In genomic region chr9:14092996-14093442, GRCm38 (mm10) we compare ENCODE assay signal across 10 mouse cellular contexts.
DNase-seq lines count a peak whose midpoint lies in the region; ATAC-seq and TF ChIP-seq lines count a peak whose summit lies in the region.
"Had no signal": no experiment of that assay in that cellular context is flagged by ENCODE, and none has a peak within 500 bp of the region (broad histone marks: within the 10 kb centered on the region; RNA-seq: fewer than 3 reads in every experiment).

No protein-coding gene starts in this region.

- DNase-seq in lung, adult 2 months, result no peak
- peak; percentile 19 for DNase-seq in NIH3T3 (ENCODE audit: low read depth)
- DNase-seq in thymus, postnatal 0 days (ENCODE audit: low spot score), result peak; percentile 65
- DNase-seq in gastrocnemius, postnatal 4 days (ENCODE audit: low spot score in 2 of 2), result no peak
- no peak for DNase-seq in urinary bladder, postnatal 25 days (ENCODE audit: low spot score)
- no peak for DNase-seq in right cerebral cortex, postnatal 10 days (ENCODE audit: low spot score in 2 of 2)
- DNase-seq: adrenal gland, postnatal 14 days had no signal

- ATAC-seq in lung, embryonic 16.5 days (ENCODE audit: low read depth), result peak; percentile 43; the same call in 1 of the 2 replicates
- peak; percentile 93 for ATAC-seq in granulocyte monocyte progenitor cell, adult 5-6 weeks (replicated peaks; ENCODE audit: poor library complexity, severe bottlenecking)

- H3K4me2 ChIP-seq in lung, embryonic 16.5 days (ENCODE audit: low read depth, low read length), result no peak overlapping the region
- H3K4me2 ChIP-seq: embryonic facial prominence, embryonic 12.5 days had no signal

- no peaks in the 10 kb centered on the region for H3K36me3 ChIP-seq in lung, embryonic 16.5 days (ENCODE audit: control insufficient read depth, insufficient read depth, low read length)
- H3K36me3 ChIP-seq: embryonic facial prominence, embryonic 12.5 days had no signal

- no peak overlapping the region for H3K9ac ChIP-seq in lung, embryonic 16.5 days (ENCODE audit: low read length)
- H3K9ac ChIP-seq: embryonic facial prominence, embryonic 12.5 days had no signal

- no peaks in the 10 kb centered on the region for H3K27me3 ChIP-seq in lung, embryonic 16.5 days (ENCODE audit: control insufficient read depth, insufficient read depth, low read depth, low read length)
- H3K27me3 ChIP-seq: embryonic facial prominence, embryonic 12.5 days had no signal

- H3K27ac ChIP-seq in lung, embryonic 16.5 days (ENCODE audit: low read length), result no peak overlapping the region
- H3K27ac ChIP-seq: embryonic facial prominence, embryonic 12.5 days had no signal

- peaks cover 12% of the 10 kb centered on the region for H3K4me1 ChIP-seq in lung, embryonic 16.5 days (replicated peaks; ENCODE audit: control insufficient read depth, insufficient read depth, low read length)
- no peaks in the 10 kb centered on the region for H3K4me1 ChIP-seq in lung, adult 2 months (ENCODE audit: control insufficient read depth, insufficient read depth, low read length)

- no peaks in the 10 kb centered on the region for H3K9me3 ChIP-seq in lung, embryonic 16.5 days (ENCODE audit: control insufficient read depth, low read length)
- H3K9me3 ChIP-seq: embryonic facial prominence, embryonic 12.5 days had no signal

- no peak overlapping the region for H3K4me3 ChIP-seq in lung, embryonic 16.5 days (ENCODE audit: low read length)
- no peak overlapping the region for H3K4me3 ChIP-seq in lung, adult 2 months (replicated peaks; ENCODE audit: extremely low read depth, low read depth, low read length)
- H3K4me3 ChIP-seq: embryonic facial prominence, embryonic 12.5 days had no signal

- TF ChIP-seq POLR2A in lung, adult 2 months (IDR thresholded peaks at IDR 0.05; ENCODE audit: borderline replicate concordance, extremely low read depth, low read depth, low read length), result no peak

- WGBS in lung, embryonic 16.5 days, result 70% methylated on average over 2 of the region's 2 CpGs
- 46% methylated on average over 2 of the region's 2 CpGs for WGBS in lung, adult 2 months

- no peak for TF ChIP-seq CTCF in lung, adult 2 months (IDR thresholded peaks at IDR 0.05; ENCODE audit: insufficient read depth, low read length)

Comparison
In these comparisons a context has a peak if more than half of its experiments do, and no peak if none do; other contexts are left out.
1. DNase-seq: peak in NIH3T3 (single experiment) and thymus, postnatal 0 days (single experiment); none in lung, adult 2 months (single experiment), gastrocnemius, postnatal 4 days (0 of 2), urinary bladder, postnatal 25 days (single experiment) and right cerebral cortex, postnatal 10 days (0 of 2).